Mouse (Mus musculus) intestine, postnatal 0 days (tissue): ENCODE measurements at regions not wholly inside any gene's neighbourhood (a gene's known extent, or its start where the extent isn't known, plus 50 kb on each side); places are given as distances from the start of the nearest gene placed in this dataset.
A peak's percentile ranks its signal among the peaks of the same experiment; 100 is the strongest.

Experiments
- ATAC-seq: fragments of 200-750 bp; cut with Nextera tagmentation; 2 replicates; pipeline ENCODE4 v1.8.0; 2017; ENCODE audit warnings: mild to moderate bottlenecking, moderate TSS enrichment, moderate library complexity
- H3K27ac ChIP-seq: fragments of 300-500 bp; sonication (generic); 2 replicates; pipeline ENCODE4 v1.5.1; 2014; ENCODE audit warnings: mild to moderate bottlenecking, low read depth, low read length, moderate library complexity
- H3K27me3 ChIP-seq: fragments of 300-500 bp; sonication (generic); replicated peaks from 2 replicates; pipeline ENCODE4 v1.6.1; 2014; ENCODE audit warnings: low read length, mixed read lengths; ENCODE audit not compliant: control insufficient read depth, insufficient read depth
- H3K36me3 ChIP-seq: fragments of 300-500 bp; sonication (generic); 2 replicates; pipeline ENCODE4 v1.6.1; 2014; ENCODE audit warnings: mild to moderate bottlenecking, moderate library complexity; ENCODE audit not compliant: control insufficient read depth, insufficient read depth
- H3K4me1 ChIP-seq: fragments of 300-500 bp; sonication (generic); replicated peaks from 2 replicates; pipeline ENCODE4 v1.6.1; 2014; ENCODE audit warnings: antibody characterized with exemption, low read length, mixed read lengths; ENCODE audit not compliant: control insufficient read depth, insufficient read depth
- H3K4me2 ChIP-seq: fragments of 300-500 bp; sonication (generic); replicated peaks from 2 replicates; pipeline ENCODE4 v1.6.1; 2014; ENCODE audit warnings: low read depth, mild to moderate bottlenecking, moderate library complexity
- H3K4me3 ChIP-seq: fragments of 300-500 bp; sonication (generic); 2 replicates; pipeline ENCODE4 v1.5.1; 2014; ENCODE audit warnings: low read depth, low read length
- H3K9ac ChIP-seq: fragments of 300-500 bp; sonication (generic); 2 replicates; pipeline ENCODE4 v1.6.1; 2014; ENCODE audit warnings: mild to moderate bottlenecking, low read depth, low read length
- H3K9me3 ChIP-seq: fragments of 300-500 bp; sonication (generic); 2 replicates; pipeline ENCODE4 v1.6.1; 2016; ENCODE audit warnings: mixed run types; ENCODE audit not compliant: control insufficient read depth
- CTCF ChIP-seq: sonication (generic); IDR thresholded peaks from 2 replicates; pipeline ENCODE4 v1.5.1; 2016; ENCODE audit warnings: low read depth, mild to moderate bottlenecking, control low read depth, antibody characterized with exemption, moderate library complexity
- WGBS: fragments of 180-500 bp; shearing (Covaris S2); extraction: QIAGEN DNeasy Blood & Tissue Kit; methylation state at CpG from one replicate; pipeline ENCODE4 v1.1.7; 2014; 5-methylcytosine and 5-hydroxymethylcytosine counted together

GRCm38 (mm10) chr1:15034047-15034446 lies 1059.1 kb downstream of the 4930444P10Rik start:
- Histone ChIP-seq H3K27ac (no peak overlapping the region), H3K9me3 (no peaks in the 10 kb centered on the region), H3K4me3 (no peak overlapping the region), H3K4me2 (no peak overlapping the region), H3K27me3 (no peaks in the 10 kb centered on the region), H3K36me3 (no peaks in the 10 kb centered on the region), H3K9ac (no peak overlapping the region), H3K4me1 (no peaks in the 10 kb centered on the region)
- no peak for TF ChIP-seq CTCF
- no peak for ATAC-seq
- WGBS = 41% methylated on average over 1 of the region's 1 CpGs

- WGBS = 84% methylated on average over 4 of the region's 4 CpGs
- H3K9ac ChIP-seq = no peak overlapping the region
- H3K4me1 ChIP-seq = no peaks in the 10 kb centered on the region
- no peak overlapping the region for H3K4me2 ChIP-seq
- no peak for ATAC-seq
- H3K27ac ChIP-seq = no peak overlapping the region
- no peak for TF ChIP-seq CTCF
- no peaks in the 10 kb centered on the region for H3K36me3 ChIP-seq
- H3K27me3 ChIP-seq = no peaks in the 10 kb centered on the region
- H3K4me3 ChIP-seq = no peak overlapping the region
- no peaks in the 10 kb centered on the region for H3K9me3 ChIP-seq
Observed at GRCm38 (mm10) chr1:15018460-15018779, 1074.7 kb downstream of the 4930444P10Rik start.

- Histone ChIP-seq H3K36me3 (no peaks in the 10 kb centered on the region), H3K4me1 (no peaks in the 10 kb centered on the region), H3K27ac (no peak overlapping the region), H3K4me2 (no peak overlapping the region), H3K4me3 (no peak overlapping the region), H3K27me3 (no peaks in the 10 kb centered on the region), H3K9ac (no peak overlapping the region), H3K9me3 (no peaks in the 10 kb centered on the region)
- 72% methylated on average over 9 of the region's 9 CpGs for WGBS
- TF ChIP-seq CTCF = no peak
- ATAC-seq = no peak
Observed at GRCm38 (mm10) chr1:15017689-15018459, 1075.3 kb downstream of the 4930444P10Rik start.

GRCm38 (mm10) chr1:15007663-15008344 lies 1085.3 kb downstream of the 4930444P10Rik start:
- 4% methylated on average over 3 of the region's 3 CpGs for WGBS
- no peak overlapping the region for H3K4me3 ChIP-seq
- H3K36me3 ChIP-seq = no peaks in the 10 kb centered on the region
- H3K27me3 ChIP-seq = no peaks in the 10 kb centered on the region
- no peak overlapping the region for H3K27ac ChIP-seq
- no peak overlapping the region for H3K4me2 ChIP-seq
- H3K4me1 ChIP-seq = no peaks in the 10 kb centered on the region
- peak; percentile 77 for TF ChIP-seq CTCF
- no peak for ATAC-seq
- H3K9ac ChIP-seq = no peak overlapping the region
- H3K9me3 ChIP-seq = no peaks in the 10 kb centered on the region

GRCm38 (mm10) chr1:14995348-14995747 lies 1097.8 kb downstream of the 4930444P10Rik start:
- Histone ChIP-seq H3K4me1 (no peaks in the 10 kb centered on the region), H3K27ac (no peak overlapping the region), H3K9me3 (no peaks in the 10 kb centered on the region), H3K36me3 (no peaks in the 10 kb centered on the region), H3K27me3 (no peaks in the 10 kb centered on the region), H3K9ac (no peak overlapping the region), H3K4me2 (no peak overlapping the region), H3K4me3 (no peak overlapping the region)
- TF ChIP-seq CTCF = no peak
- ATAC-seq = no peak
- 88% methylated on average over 3 of the region's 3 CpGs for WGBS

GRCm38 (mm10) chr1:14980093-14980711 lies 1112.9 kb downstream of the 4930444P10Rik start:
- Histone ChIP-seq H3K9me3 (no peaks in the 10 kb centered on the region), H3K36me3 (no peaks in the 10 kb centered on the region), H3K9ac (no peak overlapping the region), H3K4me1 (no peaks in the 10 kb centered on the region), H3K4me3 (no peak overlapping the region), H3K27ac (no peak overlapping the region), H3K27me3 (no peaks in the 10 kb centered on the region), H3K4me2 (no peak overlapping the region)
- WGBS = 53% methylated on average over 6 of the region's 6 CpGs
- peak; percentile 52 for TF ChIP-seq CTCF
- no peak for ATAC-seq
